Mouse (Mus musculus): ENCODE measurements around the gene 9230104L09Rik. TPM values are rescaled to one million over a fixed set of nuclear protein-coding genes. Genes with fewer than 3 reads are reported as not detected.

The 9230104L09Rik gene
- polyA plus RNA-seq, 1 experiment from 2014 or later: not detected

GRCm38 (mm10) chr2:148875335-148875811 is 10.5 kb upstream of the 9230104L09Rik start, which contains the start of gene Cst3:
Gene Cst3, minus strand, starts transcription at chr2:148875692.
- peak within 1 kb of the TSS; percentile 64 for H3K4me2 ChIP-seq (replicated peaks)
- H3K9me3 ChIP-seq: no peaks in the 10 kb centered on the region
- peak; percentile 98 for ATAC-seq
- H3K4me1 ChIP-seq (replicated peaks): peaks cover 17% of the 10 kb centered on the region; the same call in 1 of the 2 replicates
- H3K27me3 ChIP-seq (replicated peaks): no peaks in the 10 kb centered on the region
- H3K27ac ChIP-seq: peak within 1 kb of the TSS; percentile 88
- H3K9ac ChIP-seq: peak within 1 kb of the TSS; percentile 83
- H3K4me3 ChIP-seq (replicated peaks): peak within 1 kb of the TSS; percentile 73
- WGBS: under 1% methylated on average over 18 of the region's 19 CpGs
- 0 out of 2 replicates have a peak, but pooled peaks cover 5% of the 10 kb centered on the region for H3K36me3 ChIP-seq

DNA sequence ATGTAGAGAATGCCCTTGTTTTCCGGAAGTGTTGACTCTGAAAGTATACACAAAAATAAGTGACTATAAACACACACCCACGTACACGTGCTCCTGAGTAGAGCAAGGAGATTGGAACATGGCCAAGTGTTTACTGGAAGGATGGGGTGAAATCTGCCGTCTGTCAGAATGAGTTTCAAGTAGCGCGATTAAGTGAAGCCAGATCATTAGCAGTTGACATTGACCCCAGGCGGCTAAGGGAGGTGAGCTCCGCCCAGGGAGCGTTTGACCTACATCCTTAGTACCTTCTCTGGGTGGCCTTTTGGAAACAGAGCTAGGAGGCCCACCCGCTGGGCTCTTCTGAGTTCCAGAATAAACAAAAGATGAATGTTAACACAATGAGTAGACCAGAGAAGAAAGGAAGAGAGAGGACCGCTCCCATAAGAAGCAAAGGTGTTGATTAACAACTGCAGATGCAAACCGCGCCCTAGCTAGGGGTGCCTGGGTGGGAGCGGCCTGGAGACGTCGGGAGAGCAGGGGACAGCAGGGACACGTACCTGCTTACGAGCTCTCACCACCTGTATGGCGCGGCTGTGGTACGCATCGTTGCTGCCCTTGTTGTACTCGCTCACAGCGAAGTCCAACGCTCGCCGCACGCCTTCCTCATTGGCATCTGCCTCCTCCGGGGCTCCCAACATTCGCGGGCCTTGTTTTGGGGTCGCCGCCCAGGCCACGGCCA is 9.9 kb upstream of the 9230104L09Rik start:
- Histone ChIP-seq H3K36me3 (0 out of 2 replicates have a peak, but pooled peaks cover 5% of the 10 kb centered on the region), H3K4me3 (replicated peaks) (peak overlapping the region; percentile 73), H3K9me3 (no peaks in the 10 kb centered on the region), H3K4me1 (replicated peaks) (peaks cover 17% of the 10 kb centered on the region; the same call in 1 of the 2 replicates), H3K27me3 (replicated peaks) (no peaks in the 10 kb centered on the region), H3K9ac (peak overlapping the region; percentile 83), H3K4me2 (replicated peaks) (peak overlapping the region; percentile 64), H3K27ac (peak overlapping the region; percentile 88)
- peak; percentile 75 for ATAC-seq
- WGBS: under 1% methylated on average over 34 of the region's 34 CpGs

- no peak overlapping the region; the same call in 1 of the 2 replicates for H3K27ac ChIP-seq
- no peaks in the 10 kb centered on the region for H3K27me3 ChIP-seq (replicated peaks)
- 0 out of 2 replicates have a peak, but pooled peaks cover 5% of the 10 kb centered on the region for H3K36me3 ChIP-seq
- no peaks in the 10 kb centered on the region for H3K9me3 ChIP-seq
- peak overlapping the region; percentile 64 for H3K4me2 ChIP-seq (replicated peaks)
- H3K4me3 ChIP-seq (replicated peaks): peak overlapping the region; percentile 73
- 23% methylated on average over 3 of the region's 3 CpGs for WGBS
- H3K9ac ChIP-seq: peak overlapping the region; percentile 83; the same call in 1 of the 2 replicates
- peak; percentile 5; the same call in 1 of the 2 replicates for ATAC-seq
- H3K4me1 ChIP-seq (replicated peaks): peaks cover 17% of the 10 kb centered on the region; the same call in 1 of the 2 replicates
Observed at GRCm38 (mm10) chr2:148874224-148874616, 9.4 kb upstream of the 9230104L09Rik start.

GRCm38 (mm10) chr2:148872860-148873259 is 8.0 kb upstream of the 9230104L09Rik start:
- no peaks in the 10 kb centered on the region for H3K9me3 ChIP-seq
- 36% methylated on average over 4 of the region's 4 CpGs for WGBS
- H3K27ac ChIP-seq: 0 out of 2 replicates have a peak overlapping the region, but pooled peaks have one; percentile 44
- H3K4me3 ChIP-seq (replicated peaks): 0 out of 2 replicates have a peak overlapping the region, but pooled peaks have one; percentile 5
- H3K4me2 ChIP-seq (replicated peaks): peak overlapping the region; percentile 64
- no peak overlapping the region for H3K9ac ChIP-seq
- peaks cover 17% of the 10 kb centered on the region; the same call in 1 of the 2 replicates for H3K4me1 ChIP-seq (replicated peaks)
- no peak for ATAC-seq
- 0 out of 2 replicates have a peak, but pooled peaks cover 5% of the 10 kb centered on the region for H3K36me3 ChIP-seq
- no peaks in the 10 kb centered on the region for H3K27me3 ChIP-seq (replicated peaks)

GRCm38 (mm10) chr2:148870526-148870925 is 5.7 kb upstream of the 9230104L09Rik start:
- Histone ChIP-seq H3K4me3 (replicated peaks) (no peak overlapping the region), H3K27ac (no peak overlapping the region), H3K9me3 (no peaks in the 10 kb centered on the region), H3K4me2 (replicated peaks) (no peak overlapping the region), H3K36me3 (0 out of 2 replicates have a peak, but pooled peaks cover 5% of the 10 kb centered on the region), H3K4me1 (replicated peaks) (peaks cover 15% of the 10 kb centered on the region; the same call in 1 of the 2 replicates), H3K9ac (no peak overlapping the region), H3K27me3 (replicated peaks) (no peaks in the 10 kb centered on the region)
- 88% methylated on average over 3 of the region's 3 CpGs for WGBS
- no peak for ATAC-seq

DNA sequence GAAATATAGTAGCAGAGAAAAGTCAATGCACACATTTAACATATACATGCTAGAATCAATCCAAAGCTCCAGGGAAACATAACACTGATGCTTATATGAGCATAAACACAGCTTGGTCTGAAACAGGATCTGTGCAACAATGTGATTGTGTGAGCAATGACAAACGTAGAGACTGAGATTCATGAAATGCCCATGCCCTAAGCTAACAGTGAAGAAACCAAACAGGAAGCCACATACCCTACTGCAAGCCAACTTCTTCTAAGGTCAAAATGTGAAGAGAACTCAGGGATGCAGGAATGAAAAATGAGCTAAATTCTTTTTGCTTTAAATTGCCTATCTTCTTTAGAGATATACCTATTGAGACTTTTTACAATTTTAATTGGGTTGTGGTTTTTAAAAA is 4.1 kb upstream of the 9230104L09Rik start:
- H3K4me3 ChIP-seq (replicated peaks): no peak overlapping the region
- 49% methylated on average over 1 of the region's 1 CpGs for WGBS
- no peaks in the 10 kb centered on the region for H3K27me3 ChIP-seq (replicated peaks)
- no peak overlapping the region for H3K9ac ChIP-seq
- H3K9me3 ChIP-seq: no peaks in the 10 kb centered on the region
- no peak overlapping the region for H3K4me2 ChIP-seq (replicated peaks)
- 0 out of 2 replicates have a peak, but pooled peaks cover 9% of the 10 kb centered on the region for H3K4me1 ChIP-seq (replicated peaks)
- ATAC-seq: no peak
- no peak overlapping the region for H3K27ac ChIP-seq
- 0 out of 2 replicates have a peak, but pooled peaks cover 5% of the 10 kb centered on the region for H3K36me3 ChIP-seq

- H3K9ac ChIP-seq: no peak overlapping the region
- H3K27ac ChIP-seq: no peak overlapping the region
- no peak overlapping the region for H3K4me3 ChIP-seq (replicated peaks)
- no peaks in the 10 kb centered on the region for H3K9me3 ChIP-seq
- no peaks in the 10 kb centered on the region for H3K36me3 ChIP-seq
- H3K27me3 ChIP-seq (replicated peaks): no peaks in the 10 kb centered on the region
- H3K4me1 ChIP-seq (replicated peaks): no peaks in the 10 kb centered on the region
- H3K4me2 ChIP-seq (replicated peaks): no peak overlapping the region
- no peak for ATAC-seq
Observed at GRCm38 (mm10) chr2:148861693-148862092, 3.1 kb downstream of the 9230104L09Rik start.

- Histone ChIP-seq H3K27me3 (replicated peaks) (no peaks in the 10 kb centered on the region), H3K4me3 (replicated peaks) (no peak overlapping the region), H3K36me3 (no peaks in the 10 kb centered on the region), H3K4me1 (replicated peaks) (no peaks in the 10 kb centered on the region), H3K9ac (no peak overlapping the region), H3K9me3 (no peaks in the 10 kb centered on the region), H3K4me2 (replicated peaks) (no peak overlapping the region), H3K27ac (no peak overlapping the region)
- 73% methylated on average over 4 of the region's 4 CpGs for WGBS
- ATAC-seq: no peak
Observed at GRCm38 (mm10) chr2:148860993-148861392, 3.8 kb downstream of the 9230104L09Rik start.

DNA sequence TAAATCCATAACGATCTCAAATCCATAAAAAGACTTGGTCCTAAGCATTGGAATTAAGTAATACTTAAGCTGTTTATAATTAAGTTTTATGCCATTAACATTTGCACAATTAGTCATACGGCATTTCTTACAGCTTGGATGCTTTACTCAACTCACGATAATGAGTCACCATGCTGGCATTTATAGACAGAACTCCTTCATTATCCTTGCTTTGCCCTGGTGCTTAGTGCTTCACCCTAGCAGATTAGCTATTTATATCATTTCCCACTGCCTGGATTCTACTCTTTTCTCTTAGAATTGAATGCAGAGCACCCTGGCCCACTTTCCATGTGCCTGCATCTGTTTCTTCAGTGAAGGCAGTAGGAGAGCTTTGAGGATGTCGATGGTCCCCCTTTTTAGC is 7.3 kb downstream of the 9230104L09Rik start:
- 73% methylated on average over 4 of the region's 4 CpGs for WGBS
- Histone ChIP-seq H3K9ac (no peak overlapping the region), H3K4me3 (replicated peaks) (no peak overlapping the region), H3K27ac (no peak overlapping the region), H3K27me3 (replicated peaks) (no peaks in the 10 kb centered on the region), H3K4me1 (replicated peaks) (no peaks in the 10 kb centered on the region), H3K4me2 (replicated peaks) (no peak overlapping the region), H3K36me3 (no peaks in the 10 kb centered on the region), H3K9me3 (no peaks in the 10 kb centered on the region)
- ATAC-seq: no peak

DNA sequence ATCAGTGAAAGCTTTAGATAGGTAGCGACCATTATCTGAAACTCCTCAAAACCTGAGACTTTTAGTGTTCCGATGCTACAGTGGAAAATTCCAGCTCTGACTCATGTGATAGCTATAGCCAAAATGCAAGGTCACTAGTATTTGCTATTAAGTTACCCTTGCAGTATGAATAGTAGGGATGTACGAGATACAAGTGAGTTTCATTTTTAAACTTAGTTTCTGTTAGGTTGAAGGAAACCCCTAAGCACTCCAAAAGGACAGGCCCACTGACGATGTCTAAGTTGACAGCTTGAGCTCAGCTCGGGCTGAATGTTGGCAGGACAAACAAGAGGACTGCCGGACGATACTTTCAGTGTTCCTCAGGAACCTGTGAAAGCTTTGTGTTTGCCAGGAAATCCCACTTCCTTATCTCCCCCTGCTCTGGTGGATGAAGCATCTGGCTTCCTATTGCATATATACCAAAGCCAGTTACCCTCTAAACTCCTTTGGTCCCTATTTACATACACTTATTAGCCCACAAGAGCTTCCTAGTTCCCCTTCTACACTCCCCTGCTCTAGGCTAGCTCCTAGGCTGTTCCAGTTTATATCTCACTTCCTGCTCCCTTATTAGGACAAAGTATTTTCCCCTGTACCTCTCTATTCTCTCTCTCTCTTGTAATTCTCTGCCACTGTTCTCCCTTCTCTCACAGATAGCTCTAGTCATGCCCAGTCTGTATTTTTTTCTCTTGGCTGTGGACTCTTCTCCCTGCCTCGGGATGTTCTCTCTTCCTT is 8.0 kb downstream of the 9230104L09Rik start:
- Histone ChIP-seq H3K4me1 (replicated peaks) (no peaks in the 10 kb centered on the region), H3K9ac (no peak overlapping the region), H3K27ac (no peak overlapping the region), H3K9me3 (no peaks in the 10 kb centered on the region), H3K4me3 (replicated peaks) (no peak overlapping the region), H3K36me3 (no peaks in the 10 kb centered on the region), H3K27me3 (replicated peaks) (no peaks in the 10 kb centered on the region), H3K4me2 (replicated peaks) (no peak overlapping the region; the same call in 1 of the 2 replicates)
- WGBS: 52% methylated on average over 8 of the region's 8 CpGs
- ATAC-seq: no peak

DNA sequence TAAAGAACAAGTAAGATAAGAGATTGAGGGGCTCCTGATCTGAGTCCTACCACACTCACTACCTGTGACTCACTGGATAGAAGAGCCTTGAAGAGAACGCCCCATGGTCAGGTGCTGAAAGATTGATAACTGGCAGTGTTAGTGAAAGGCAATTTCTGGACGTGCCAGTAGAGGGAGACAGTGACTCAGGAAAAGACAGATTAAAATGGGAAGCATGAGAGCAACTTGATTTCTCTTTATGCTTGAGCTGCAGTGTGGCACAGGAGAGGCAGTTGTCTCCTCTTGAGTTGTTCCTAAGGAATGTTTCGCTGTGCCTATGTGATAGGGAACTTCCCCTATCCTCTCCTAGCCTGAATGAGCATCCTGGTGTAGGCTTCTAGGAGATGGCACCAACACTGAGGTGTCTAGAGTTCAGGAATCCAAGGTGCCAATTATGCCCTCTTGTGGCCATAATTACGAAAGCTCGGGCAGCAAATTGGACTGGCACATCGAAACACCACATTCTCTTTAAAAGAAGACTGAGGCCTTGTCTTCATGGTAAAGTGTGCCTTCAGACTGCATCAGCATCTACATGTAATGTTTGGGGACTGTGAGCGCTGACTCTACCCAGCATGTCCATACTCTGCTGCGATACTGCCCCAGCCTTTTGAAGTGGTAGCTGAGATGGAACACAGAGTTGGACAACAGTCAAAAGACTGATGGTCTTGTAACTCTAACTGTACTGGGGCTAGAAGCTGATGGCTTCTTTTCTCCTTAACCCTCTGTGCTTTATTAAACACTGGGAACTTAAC is 13.5 kb downstream of the 9230104L09Rik start:
- Histone ChIP-seq H3K9ac (no peak overlapping the region), H3K27ac (no peak overlapping the region), H3K27me3 (replicated peaks) (no peaks in the 10 kb centered on the region), H3K4me2 (replicated peaks) (no peak overlapping the region), H3K36me3 (no peaks in the 10 kb centered on the region), H3K4me3 (replicated peaks) (no peak overlapping the region), H3K9me3 (no peaks in the 10 kb centered on the region), H3K4me1 (replicated peaks) (no peaks in the 10 kb centered on the region)
- peak; percentile 82 for ATAC-seq
- WGBS: 46% methylated on average over 8 of the region's 8 CpGs
